Mouse (Mus musculus): Measurements from ENCODE around the gene Gm20388. TPM values are rescaled to one million over a fixed set of nuclear protein-coding genes. Genes with fewer than 3 reads are reported as not detected.
"Not testable (repeated sequence)": the region's sequence is repeated elsewhere in the genome, so short reads cannot be mapped to it uniquely, and the experiment has no call there.

Gene Gm20388
- total and polyA plus RNA-seq, 3 experiments: 0.02 to 0.05 TPM; not detected in 1

GRCm38 (mm10) chr8:123514781-123515539 is 3604.3 kb downstream of the Gm20388 start, which contains the start of gene Dbndd1:
TSS of gene Dbndd1 (minus strand) at chr8:123515463.
- peaks cover 11% of the 10 kb centered on the region for H3K36me3 ChIP-seq (replicated peaks)
- H3K27me3 ChIP-seq (ENCODE audit: insufficient read depth, low read length): peaks cover 52% of the 10 kb centered on the region
- H3K9me3 ChIP-seq (replicated peaks): no peaks in the 10 kb centered on the region
- ATAC-seq (ENCODE audit: extremely low read depth, insufficient number of reproducible peaks, low FRiP score, poor library complexity, severe bottlenecking) (no peak), DNase-seq (ENCODE audit: low spot score) (peak; percentile 62)
- peak within 1 kb of the TSS; percentile 70 for H3K4me3 ChIP-seq (ENCODE audit: low read depth, low read length)
- TF ChIP-seq TAL1 (conservative IDR thresholded peaks at IDR 0.05; ENCODE audit: low read depth, low read length) (no peak), CTCF (IDR thresholded peaks at IDR 0.05; ENCODE audit: low read depth, low read length) (no peak), GATA1 (IDR thresholded peaks at IDR 0.05; ENCODE audit: borderline replicate concordance, low read length) (no peak)
- H3K4me1 ChIP-seq (ENCODE audit: insufficient read depth, low read depth, low read length): peaks cover 31% of the 10 kb centered on the region

- Histone ChIP-seq H3K27me3 (ENCODE audit: insufficient read depth, low read length) (peaks cover 52% of the 10 kb centered on the region), H3K4me3 (ENCODE audit: low read depth, low read length) (peak overlapping the region; percentile 70; the same call in 1 of the 2 replicates)
- ATAC-seq (ENCODE audit: extremely low read depth, insufficient number of reproducible peaks, low FRiP score, poor library complexity, severe bottlenecking): no peak
Measured at GRCm38 (mm10) chr8:123515540-123515897, 3604.9 kb downstream of the Gm20388 start.

GRCm38 (mm10) chr8:123516596-123516995 is 3606.0 kb downstream of the Gm20388 start:
- no peak for DNase-seq (ENCODE audit: low spot score)
- peaks cover 34% of the 10 kb centered on the region for H3K4me1 ChIP-seq (ENCODE audit: insufficient read depth, low read depth, low read length)
- TF ChIP-seq GATA1 (IDR thresholded peaks at IDR 0.05; ENCODE audit: borderline replicate concordance, low read length) (no peak), POLR2AphosphoS5 (IDR thresholded peaks at IDR 0.05; ENCODE audit: insufficient replicate concordance, low read depth, low read length) (no peak), TAL1 (conservative IDR thresholded peaks at IDR 0.05; ENCODE audit: low read depth, low read length) (no peak), GATA2 (IDR thresholded peaks at IDR 0.05; ENCODE audit: borderline replicate concordance, low read depth, low read length) (no peak), CTCF (IDR thresholded peaks at IDR 0.05; ENCODE audit: low read depth, low read length) (no peak)
- H3K9me3 ChIP-seq (replicated peaks): no peaks in the 10 kb centered on the region
- ATAC-seq (ENCODE audit: extremely low read depth, insufficient number of reproducible peaks, low FRiP score, poor library complexity, severe bottlenecking): no peak
- no peak overlapping the region for H3K4me3 ChIP-seq (ENCODE audit: low read depth, low read length)
- H3K36me3 ChIP-seq (replicated peaks): peaks cover 10% of the 10 kb centered on the region
- peaks cover 52% of the 10 kb centered on the region for H3K27me3 ChIP-seq (ENCODE audit: insufficient read depth, low read length)

More at GRCm38 (mm10) chr8:123515540-123515897, 3604.9 kb downstream of the Gm20388 start:
- Histone ChIP-seq H3K9me3 (replicated peaks) (no peaks in the 10 kb centered on the region), H3K36me3 (replicated peaks) (peaks cover 10% of the 10 kb centered on the region), H3K4me1 (ENCODE audit: insufficient read depth, low read depth, low read length) (peaks cover 33% of the 10 kb centered on the region)
- TF ChIP-seq CTCF (IDR thresholded peaks at IDR 0.05; ENCODE audit: low read depth, low read length) (no peak), GATA2 (IDR thresholded peaks at IDR 0.05; ENCODE audit: borderline replicate concordance, low read depth, low read length) (no peak), TAL1 (conservative IDR thresholded peaks at IDR 0.05; ENCODE audit: low read depth, low read length) (no peak)
- no peak for DNase-seq (ENCODE audit: low spot score)

- peaks cover 25% of the 10 kb centered on the region for H3K36me3 ChIP-seq (replicated peaks)
- peak overlapping the region; percentile 77; the same call in 1 of the 2 replicates for H3K4me3 ChIP-seq (ENCODE audit: low read depth, low read length)
- DNase-seq (ENCODE audit: low spot score): no peak
- peaks cover 40% of the 10 kb centered on the region for H3K4me1 ChIP-seq (ENCODE audit: insufficient read depth, low read depth, low read length)
- ATAC-seq (ENCODE audit: extremely low read depth, insufficient number of reproducible peaks, low FRiP score, poor library complexity, severe bottlenecking): no peak
- no peaks in the 10 kb centered on the region for H3K9me3 ChIP-seq (replicated peaks)
- H3K27me3 ChIP-seq (ENCODE audit: insufficient read depth, low read length): peaks cover 43% of the 10 kb centered on the region
- no peak for TF ChIP-seq CTCF (IDR thresholded peaks at IDR 0.05; ENCODE audit: low read depth, low read length)
- TF ChIP-seq GATA1 (IDR thresholded peaks at IDR 0.05; ENCODE audit: borderline replicate concordance, low read length): no peak
- no peak for TF ChIP-seq GATA2 (IDR thresholded peaks at IDR 0.05; ENCODE audit: borderline replicate concordance, low read depth, low read length)
- TF ChIP-seq TAL1 (conservative IDR thresholded peaks at IDR 0.05; ENCODE audit: low read depth, low read length): no peak
- TF ChIP-seq POLR2AphosphoS5 (IDR thresholded peaks at IDR 0.05; ENCODE audit: insufficient replicate concordance, low read depth, low read length): no peak
Measured at GRCm38 (mm10) chr8:123518172-123518571, 3607.5 kb downstream of the Gm20388 start.

- peaks cover 42% of the 10 kb centered on the region for H3K4me1 ChIP-seq (ENCODE audit: insufficient read depth, low read depth, low read length)
- ATAC-seq (ENCODE audit: extremely low read depth, insufficient number of reproducible peaks, low FRiP score, poor library complexity, severe bottlenecking): peak; percentile 83
- TF ChIP-seq TAL1 (conservative IDR thresholded peaks at IDR 0.05; ENCODE audit: low read depth, low read length): no peak
- no peak for TF ChIP-seq GATA2 (IDR thresholded peaks at IDR 0.05; ENCODE audit: borderline replicate concordance, low read depth, low read length)
- TF ChIP-seq GATA1 (IDR thresholded peaks at IDR 0.05; ENCODE audit: borderline replicate concordance, low read length): no peak
- no peak for TF ChIP-seq POLR2AphosphoS5 (IDR thresholded peaks at IDR 0.05; ENCODE audit: insufficient replicate concordance, low read depth, low read length)
- TF ChIP-seq CTCF (IDR thresholded peaks at IDR 0.05; ENCODE audit: low read depth, low read length): no peak
Measured at GRCm38 (mm10) chr8:123518667-123519066, 3608.0 kb downstream of the Gm20388 start, which contains the start of gene Gas8. TSS of gene Gas8 (plus strand) at chr8:123518834.

GRCm38 (mm10) chr8:123520048-123520447 is 3609.4 kb downstream of the Gm20388 start:
- Histone ChIP-seq H3K27me3 (ENCODE audit: insufficient read depth, low read length) (peaks cover 25% of the 10 kb centered on the region), H3K4me1 (ENCODE audit: insufficient read depth, low read depth, low read length) (peaks cover 38% of the 10 kb centered on the region), H3K36me3 (replicated peaks) (peaks cover 44% of the 10 kb centered on the region)
- H3K4me3 ChIP-seq (ENCODE audit: low read depth, low read length); ATAC-seq (ENCODE audit: extremely low read depth, insufficient number of reproducible peaks, low FRiP score, poor library complexity, severe bottlenecking); H3K9me3 ChIP-seq (replicated peaks); DNase-seq (ENCODE audit: low spot score): not testable (repeated sequence)

More at GRCm38 (mm10) chr8:123518667-123519066, 3608.0 kb downstream of the Gm20388 start, which contains the start of gene Gas8:
- H3K9me3 ChIP-seq (replicated peaks): no peaks in the 10 kb centered on the region
- H3K4me3 ChIP-seq (ENCODE audit: low read depth, low read length): peak within 1 kb of the TSS; percentile 77
- peak; percentile 92 for DNase-seq (ENCODE audit: low spot score)
- H3K36me3 ChIP-seq (replicated peaks): peaks cover 30% of the 10 kb centered on the region
- peaks cover 39% of the 10 kb centered on the region for H3K27me3 ChIP-seq (ENCODE audit: insufficient read depth, low read length)

Measured in G1E (cell line).